Mouse (Mus musculus) CH12.LX (cell line): ENCODE measurements around the gene March6. TPM values are rescaled to one million over a fixed set of nuclear protein-coding genes. Genes with fewer than 3 reads are reported as not detected.

ENCODE experiments used
- DNase-seq: peaks from one replicate; pipeline ENCODE4 v3.0.0-alpha.2; 2013; ENCODE audit errors: extremely low read depth
- H3K27ac ChIP-seq: 2 replicates; pipeline ENCODE4 v1.5.1; 2012; ENCODE audit warnings: low read depth, mild to moderate bottlenecking, control low read depth, moderate library complexity; ENCODE audit not compliant: insufficient read depth
- H3K27me3 ChIP-seq: replicated peaks from 2 replicates; pipeline ENCODE3; 2012; ENCODE audit warnings: inconsistent platforms
- H3K36me3 ChIP-seq, 2 experiments: replicated peaks in 1 of 2; 2 replicates each; pipeline versions ENCODE3 to v1.6.1; 2012; ENCODE audit warnings: inconsistent platforms in 1 of 2, low read length in 1 of 2, mild to moderate bottlenecking in 1 of 2, mixed read lengths in 1 of 2, moderate library complexity in 1 of 2; ENCODE audit not compliant: control insufficient read depth in 1 of 2, insufficient read depth in 1 of 2
- H3K4me1 ChIP-seq, 2 experiments: 2 replicates each; pipeline ENCODE4 v1.6.1; 2012; ENCODE audit warnings: inconsistent platforms in 1 of 2, moderate library complexity in 1 of 2; ENCODE audit not compliant: insufficient read depth in 2 of 2, control insufficient read depth in 1 of 2
- H3K4me2 ChIP-seq: 2 replicates; pipeline ENCODE4 v1.6.1; 2012; ENCODE audit warnings: low read depth, mild to moderate bottlenecking, control low read depth; ENCODE audit not compliant: poor library complexity, insufficient read depth, severe bottlenecking
- H3K4me3 ChIP-seq, 3 experiments: fragments of 150-350 bp in 1 of 3; sonication (generic) in 1 of 3; replicated peaks in 1 of 3; 2 replicates each; pipeline versions ENCODE3 to v1.5.1; 2011 to 2012; ENCODE audit warnings: low read depth in 2 of 3, low read length in 2 of 3, mild to moderate bottlenecking in 2 of 3, moderate library complexity in 2 of 3, control low read depth in 1 of 3, improper control_type of control experiment in 1 of 3, inconsistent platforms in 1 of 3, mixed read lengths in 1 of 3; ENCODE audit not compliant: poor library complexity in 1 of 3
- H3K79me2 ChIP-seq: replicated peaks from 2 replicates; pipeline ENCODE4 v1.6.1; 2012; ENCODE audit warnings: mild to moderate bottlenecking, moderate library complexity; ENCODE audit not compliant: control insufficient read depth, poor library complexity, insufficient read depth, severe bottlenecking; ENCODE audit errors: extremely low read depth
- H3K9ac ChIP-seq: 2 replicates; pipeline ENCODE4 v1.6.1; 2012; ENCODE audit warnings: low read depth, mild to moderate bottlenecking, control low read depth, moderate library complexity; ENCODE audit not compliant: insufficient read depth
- H3K9me3 ChIP-seq: replicated peaks from 2 replicates; pipeline ENCODE3; 2012; ENCODE audit warnings: low read length, inconsistent platforms, mixed read lengths
- CHD2 ChIP-seq: IDR thresholded peaks from 2 replicates; pipeline ENCODE4 v1.6.1; 2011; ENCODE audit warnings: low read length, improper control_type of control experiment
- CTCF ChIP-seq, 2 experiments: IDR thresholded peaks in 1 of 2; conservative IDR thresholded peaks in 1 of 2; 2 replicates each; pipeline ENCODE4 v1.5.1; 2011 to 2012; ENCODE audit warnings: low read depth in 2 of 2, low read length in 2 of 2, improper control_type of control experiment in 1 of 2, inconsistent platforms in 1 of 2, mild to moderate bottlenecking in 1 of 2, moderate library complexity in 1 of 2
- E2F4 ChIP-seq: IDR thresholded peaks from 2 replicates; pipeline ENCODE4 v1.6.1; 2011; ENCODE audit warnings: low read depth, low read length, improper control_type of control experiment; ENCODE audit not compliant: insufficient replicate concordance
- ELF1 ChIP-seq: IDR thresholded peaks from 2 replicates; pipeline ENCODE4 v1.6.1; 2014; ENCODE audit warnings: low read depth, mild to moderate bottlenecking, inconsistent platforms, low read length, improper control_type of control experiment
- EP300 ChIP-seq: IDR thresholded peaks from 2 replicates; pipeline ENCODE4 v1.6.1; 2011; ENCODE audit warnings: low read length, improper control_type of control experiment
- ETS1 ChIP-seq: conservative IDR thresholded peaks from 2 replicates; pipeline ENCODE4 v1.6.1; 2012; ENCODE audit warnings: low read depth, mild to moderate bottlenecking, inconsistent platforms, low read length, improper control_type of control experiment, moderate library complexity
- HCFC1 ChIP-seq: IDR thresholded peaks from 2 replicates; pipeline ENCODE4 v1.6.1; 2012; ENCODE audit warnings: low read depth, mild to moderate bottlenecking, inconsistent platforms, low read length, improper control_type of control experiment
- JUN ChIP-seq: IDR thresholded peaks from 2 replicates; pipeline ENCODE4 v1.6.1; 2011; ENCODE audit warnings: low read depth, mild to moderate bottlenecking, low read length, improper control_type of control experiment, moderate library complexity; ENCODE audit not compliant: insufficient read depth
- JUND ChIP-seq: conservative IDR thresholded peaks from 2 replicates; pipeline ENCODE4 v1.6.1; 2011; ENCODE audit warnings: low read depth, low read length, improper control_type of control experiment
- KAT2A ChIP-seq: IDR thresholded peaks from 2 replicates; pipeline ENCODE4 v1.6.1; 2012; ENCODE audit warnings: low read length, improper control_type of control experiment, inconsistent platforms; ENCODE audit not compliant: insufficient replicate concordance
- MAFK ChIP-seq: IDR thresholded peaks from 2 replicates; pipeline ENCODE4 v1.6.1; 2011; ENCODE audit warnings: low read length, improper control_type of control experiment; ENCODE audit not compliant: insufficient replicate concordance
- MAX ChIP-seq: IDR thresholded peaks from 2 replicates; pipeline ENCODE4 v1.6.1; 2011; ENCODE audit warnings: low read length, improper control_type of control experiment
- MEF2A ChIP-seq: IDR thresholded peaks from 2 replicates; pipeline ENCODE4 v1.6.1; 2014; ENCODE audit warnings: low read depth, mild to moderate bottlenecking, inconsistent platforms, low read length, improper control_type of control experiment, borderline replicate concordance
- MXI1 ChIP-seq: IDR thresholded peaks from 2 replicates; pipeline ENCODE4 v1.6.1; 2011; ENCODE audit warnings: mild to moderate bottlenecking, low read depth, low read length, improper control_type of control experiment
- NELFE ChIP-seq: IDR thresholded peaks from 2 replicates; pipeline ENCODE4 v1.6.1; 2011; ENCODE audit warnings: low read depth, low read length, improper control_type of control experiment
- NRF1 ChIP-seq: IDR thresholded peaks from 2 replicates; pipeline ENCODE4 v1.6.1; 2014; ENCODE audit warnings: low read depth, mild to moderate bottlenecking, inconsistent platforms, low read length, improper control_type of control experiment, moderate library complexity
- POLR2A ChIP-seq: IDR thresholded peaks from 2 replicates; pipeline ENCODE4 v1.6.1; 2011; ENCODE audit warnings: low read depth, mild to moderate bottlenecking, improper control_type of control experiment, low read length
- RAD21 ChIP-seq: IDR thresholded peaks from 2 replicates; pipeline ENCODE4 v1.6.1; 2011; ENCODE audit warnings: low read depth, mild to moderate bottlenecking, low read length, improper control_type of control experiment, moderate library complexity
- SIN3A ChIP-seq: IDR thresholded peaks from 2 replicates; pipeline ENCODE4 v1.6.1; 2012; ENCODE audit warnings: low read length, improper control_type of control experiment, inconsistent platforms
- SMC3 ChIP-seq: IDR thresholded peaks from 2 replicates; pipeline ENCODE4 v1.6.1; 2011; ENCODE audit warnings: low read depth, low read length, improper control_type of control experiment
- TCF12 ChIP-seq: IDR thresholded peaks from 2 replicates; pipeline ENCODE4 v1.6.1; 2014; ENCODE audit warnings: low read depth, mild to moderate bottlenecking, inconsistent platforms, low read length, improper control_type of control experiment
- USF1 ChIP-seq: IDR thresholded peaks from 2 replicates; pipeline ENCODE4 v1.6.1; 2014; ENCODE audit warnings: low read depth, mild to moderate bottlenecking, inconsistent platforms, low read length, improper control_type of control experiment
- USF2 ChIP-seq: conservative IDR thresholded peaks from 2 replicates; pipeline ENCODE4 v1.6.1; 2011; ENCODE audit warnings: low read depth, low read length, improper control_type of control experiment
- ZNF384 ChIP-seq: IDR thresholded peaks from 2 replicates; pipeline ENCODE4 v1.6.1; 2012; ENCODE audit warnings: low read depth, low read length, improper control_type of control experiment, inconsistent platforms
- dilution Hi-C: fragments of 300-500 bp; cut with MboI; formaldehyde crosslinking; loops from 2 replicates; pipeline ENCODE4 v1.14.3; 2020; ENCODE audit warnings: low sequenced_read_pairs; ENCODE audit not compliant: extremely low pct_unique_long_range_greater_than_20kb, extremely low pct_ligation_motif_present
- in situ Hi-C: fragments of 300-500 bp; cut with MboI; formaldehyde crosslinking; loops from 3 replicates; pipeline ENCODE4 v1.14.3; 2019; ENCODE audit warnings: low sequenced_read_pairs, low pct_ligation_motif_present, low pct_unique_long_range_greater_than_20kb, mixed read lengths
- polyA plus RNA-seq: library from polyadenylated mRNA; unstranded; fragments of >175 nt; gene quantifications from 2 replicates; pipeline ENCODE4 v1.2.1, GENCODE M21; 2012; ENCODE audit warnings: low read depth; ENCODE audit not compliant: insufficient read length
- total RNA-seq, 2 experiments: library from RNA; depleted of rRNA; stranded (reverse); fragments of 300-350 nt in 1 of 2; fragments of >200 nt in 1 of 2; gene quantifications; 2 replicates each; pipeline ENCODE4 v1.2.3; 2012 to 2014

Gene March6
- total and polyA plus RNA-seq, 3 experiments, result 18.3 to 41.4 (median 29.1) TPM

DNA sequence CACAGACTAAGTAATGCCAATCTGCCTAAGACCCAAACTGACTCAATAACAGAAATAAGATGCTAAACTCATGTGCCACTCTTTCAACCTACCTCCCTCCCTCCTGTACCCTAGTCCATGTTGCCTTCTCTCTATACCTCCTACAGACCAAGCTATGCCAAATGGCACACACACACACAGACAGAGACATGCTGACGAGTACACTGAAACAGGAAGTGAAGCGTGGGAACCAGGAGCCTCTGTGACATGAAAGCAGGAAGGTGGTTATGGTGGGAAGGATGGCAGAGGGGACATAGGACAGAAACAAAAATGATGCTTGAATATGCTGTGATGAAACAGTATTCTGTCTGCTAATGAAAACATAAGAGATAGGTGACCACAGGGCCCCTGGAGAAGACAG is 70.3 kb downstream of the March6 start:
- no peaks in the 10 kb centered on the region for H3K79me2 ChIP-seq
- H3K27me3 ChIP-seq, result no peaks in the 10 kb centered on the region
- H3K4me2 ChIP-seq, result no peak overlapping the region
- TF ChIP-seq ZNF384, result no peak
- TF ChIP-seq MXI1, result no peak
- TF ChIP-seq JUND, result no peak
- no peak for TF ChIP-seq SIN3A
- TF ChIP-seq KAT2A, result no peak
- TF ChIP-seq USF1, result no peak
- no peak for TF ChIP-seq MEF2A
- TF ChIP-seq ETS1, result no peak
- no peak for TF ChIP-seq CHD2
- no peak for TF ChIP-seq HCFC1
- TF ChIP-seq E2F4, result no peak
- TF ChIP-seq JUN, result no peak
- no peak for TF ChIP-seq USF2
- TF ChIP-seq MAFK, result no peak
- no peak for TF ChIP-seq RAD21
- TF ChIP-seq ELF1, result no peak
- TF ChIP-seq POLR2A, result no peak
- no peak for TF ChIP-seq TCF12
- DNase-seq, result no peak
- no peak overlapping the region for H3K27ac ChIP-seq
- peaks cover 0 to 23% of the 10 kb centered on the region in 2 experiments; a peak in 2 of 4 replicates for H3K4me1 ChIP-seq
- dilution Hi-C loops, result no loop called here
- H3K4me3 ChIP-seq, result no peak overlapping the region
- peaks cover 59 to 92% of the 10 kb centered on the region in 2 experiments for H3K36me3 ChIP-seq
- H3K9ac ChIP-seq, result no peak overlapping the region
- H3K9me3 ChIP-seq, result no peaks in the 10 kb centered on the region
- in situ Hi-C loops, result no loop called here

GRCm38 (mm10) chr15:31458081-31458480 is 72.8 kb downstream of the March6 start:
- no peak for TF ChIP-seq USF1
- no peak for TF ChIP-seq MEF2A
- no peak for TF ChIP-seq TCF12
- TF ChIP-seq NRF1, result no peak
- no peak for TF ChIP-seq MAX
- no peak for TF ChIP-seq E2F4
- no peak for TF ChIP-seq CHD2
- TF ChIP-seq ELF1, result no peak
- TF ChIP-seq SMC3, result no peak
- TF ChIP-seq NELFE, result no peak
- TF ChIP-seq JUN, result no peak
- TF ChIP-seq ETS1, result no peak
- no peak for TF ChIP-seq MXI1
- TF ChIP-seq EP300, result no peak
- no peak for TF ChIP-seq CTCF (conservative IDR thresholded peaks at IDR 0.05 in 1 of 2, IDR thresholded peaks at IDR 0.05 in 1 of 2; ENCODE audit: low read depth in 2 of 2, low read length in 2 of 2)
- no peak for TF ChIP-seq POLR2A
- no peaks in the 10 kb centered on the region for H3K79me2 ChIP-seq
- no peak overlapping the region for H3K4me2 ChIP-seq
- DNase-seq, result no peak
- peaks cover 0 to 34% of the 10 kb centered on the region in 2 experiments; a peak in 2 of 4 replicates for H3K4me1 ChIP-seq
- H3K4me3 ChIP-seq, result no peak overlapping the region
- no peaks in the 10 kb centered on the region for H3K27me3 ChIP-seq
- peaks cover 49 to 74% of the 10 kb centered on the region in 2 experiments for H3K36me3 ChIP-seq
- no peak overlapping the region for H3K9ac ChIP-seq
- H3K9me3 ChIP-seq, result no peaks in the 10 kb centered on the region
- in situ Hi-C loops, result no loop called here
- no peak overlapping the region for H3K27ac ChIP-seq
- dilution Hi-C loops, result no loop called here
